Mouse (Mus musculus): ENCODE data around the gene Phlda1. TPM values are rescaled to one million over a fixed set of nuclear protein-coding genes. Genes with fewer than 3 reads are reported as not detected.

The Phlda1 gene
- polyA plus RNA-seq, 1 experiment from 2014 or later, result 27.3 TPM

DNA sequence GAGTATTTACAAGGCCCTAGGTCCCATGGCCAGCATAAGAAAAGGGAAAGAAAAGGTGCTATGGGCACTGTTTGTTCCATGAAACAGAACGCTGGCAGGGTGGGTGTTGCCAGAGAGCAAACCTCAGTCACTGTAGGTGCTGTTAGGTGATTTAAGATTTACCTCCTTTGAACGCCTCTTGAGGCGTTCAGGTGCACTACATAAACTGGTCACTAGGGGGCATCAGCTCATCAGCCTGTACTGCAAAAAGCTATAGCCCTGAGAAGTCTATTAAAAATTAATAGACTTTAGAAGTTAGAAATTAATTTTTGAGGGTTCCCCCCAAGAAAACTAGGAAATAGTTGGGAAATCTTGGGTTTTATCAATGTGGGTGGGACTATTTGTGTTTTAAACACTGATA lies 3.0 kb upstream of the Phlda1 start:
- 0 out of 2 replicates have a peak overlapping the region, but pooled peaks have one; percentile 7 for H3K9ac ChIP-seq (replicated peaks; ENCODE audit: low read length)
- no peaks in the 10 kb centered on the region for H3K27me3 ChIP-seq (ENCODE audit: insufficient read depth, low read length)
- no peak overlapping the region for H3K27ac ChIP-seq (ENCODE audit: low read length)
- H3K9me3 ChIP-seq (ENCODE audit: low read length), result no peaks in the 10 kb centered on the region
- peaks cover 26% of the 10 kb centered on the region for H3K4me1 ChIP-seq (ENCODE audit: insufficient read depth, low read length)
- no peak overlapping the region for H3K4me3 ChIP-seq (ENCODE audit: low read length)
- 0% methylated on average over 3 of the region's 3 CpGs for WGBS
- H3K36me3 ChIP-seq (ENCODE audit: insufficient read depth, low read length), result peaks cover 6% of the 10 kb centered on the region
- H3K4me2 ChIP-seq (replicated peaks; ENCODE audit: low read depth, low read length), result peak overlapping the region; percentile 12; the same call in 1 of the 2 replicates
- ATAC-seq (ENCODE audit: low FRiP score, low TSS enrichment), result no peak

GRCm38 (mm10) chr10:111503716-111504115 lies 2.4 kb upstream of the Phlda1 start:
- no peak overlapping the region for H3K9ac ChIP-seq (replicated peaks; ENCODE audit: low read length)
- H3K27ac ChIP-seq (ENCODE audit: low read length), result no peak overlapping the region
- H3K4me1 ChIP-seq (ENCODE audit: insufficient read depth, low read length), result peaks cover 30% of the 10 kb centered on the region
- no peaks in the 10 kb centered on the region for H3K9me3 ChIP-seq (ENCODE audit: low read length)
- no peaks in the 10 kb centered on the region for H3K27me3 ChIP-seq (ENCODE audit: insufficient read depth, low read length)
- ATAC-seq (ENCODE audit: low FRiP score, low TSS enrichment), result no peak
- peak overlapping the region; percentile 13; the same call in 1 of the 2 replicates for H3K4me2 ChIP-seq (replicated peaks; ENCODE audit: low read depth, low read length)
- WGBS, result 9% methylated on average over 10 of the region's 10 CpGs
- no peaks in the 10 kb centered on the region for H3K36me3 ChIP-seq (ENCODE audit: insufficient read depth, low read length)
- H3K4me3 ChIP-seq (ENCODE audit: low read length), result no peak overlapping the region

- 36% methylated on average over 1 of the region's 1 CpGs for WGBS
Measured at GRCm38 (mm10) chr10:111504606-111505005, 1.5 kb upstream of the Phlda1 start.

GRCm38 (mm10) chr10:111505406-111505805 lies 680 bp upstream of the Phlda1 start:
- ATAC-seq (ENCODE audit: low FRiP score, low TSS enrichment), result no peak
- peak overlapping the region; percentile 52 for H3K27ac ChIP-seq (ENCODE audit: low read length)
- H3K4me1 ChIP-seq (ENCODE audit: insufficient read depth, low read length), result peaks cover 47% of the 10 kb centered on the region
- no peaks in the 10 kb centered on the region for H3K27me3 ChIP-seq (ENCODE audit: insufficient read depth, low read length)
- H3K9me3 ChIP-seq (ENCODE audit: low read length), result no peaks in the 10 kb centered on the region
- H3K36me3 ChIP-seq (ENCODE audit: insufficient read depth, low read length), result no peaks in the 10 kb centered on the region
- H3K9ac ChIP-seq (replicated peaks; ENCODE audit: low read length), result peak overlapping the region; percentile 65
- peak overlapping the region; percentile 85; the same call in 1 of the 2 replicates for H3K4me3 ChIP-seq (ENCODE audit: low read length)
- 43% methylated on average over 7 of the region's 7 CpGs for WGBS
- peak overlapping the region; percentile 72 for H3K4me2 ChIP-seq (replicated peaks; ENCODE audit: low read depth, low read length)

More at GRCm38 (mm10) chr10:111504606-111505005, 1.5 kb upstream of the Phlda1 start:
- Histone ChIP-seq H3K27ac (ENCODE audit: low read length) (no peak overlapping the region), H3K27me3 (ENCODE audit: insufficient read depth, low read length) (no peaks in the 10 kb centered on the region), H3K9me3 (ENCODE audit: low read length) (no peaks in the 10 kb centered on the region), H3K36me3 (ENCODE audit: insufficient read depth, low read length) (no peaks in the 10 kb centered on the region), H3K4me1 (ENCODE audit: insufficient read depth, low read length) (peaks cover 39% of the 10 kb centered on the region), H3K4me3 (ENCODE audit: low read length) (no peak overlapping the region), H3K9ac (replicated peaks; ENCODE audit: low read length) (no peak overlapping the region), H3K4me2 (replicated peaks; ENCODE audit: low read depth, low read length) (no peak overlapping the region)
- ATAC-seq (ENCODE audit: low FRiP score, low TSS enrichment), result no peak

GRCm38 (mm10) chr10:111506926-111507459 lies 907 bp downstream of the Phlda1 start:
- peak; percentile 17 for ATAC-seq (ENCODE audit: low FRiP score, low TSS enrichment)
- Histone ChIP-seq H3K27ac (ENCODE audit: low read length) (peak overlapping the region; percentile 95), H3K36me3 (ENCODE audit: insufficient read depth, low read length) (no peaks in the 10 kb centered on the region), H3K4me2 (replicated peaks; ENCODE audit: low read depth, low read length) (peak overlapping the region; percentile 72), H3K9ac (replicated peaks; ENCODE audit: low read length) (peak overlapping the region; percentile 90), H3K9me3 (ENCODE audit: low read length) (no peaks in the 10 kb centered on the region), H3K27me3 (ENCODE audit: insufficient read depth, low read length) (no peaks in the 10 kb centered on the region), H3K4me3 (ENCODE audit: low read length) (peak overlapping the region; percentile 85), H3K4me1 (ENCODE audit: insufficient read depth, low read length) (peaks cover 58% of the 10 kb centered on the region)
- under 1% methylated on average over 22 of the region's 23 CpGs for WGBS

DNA sequence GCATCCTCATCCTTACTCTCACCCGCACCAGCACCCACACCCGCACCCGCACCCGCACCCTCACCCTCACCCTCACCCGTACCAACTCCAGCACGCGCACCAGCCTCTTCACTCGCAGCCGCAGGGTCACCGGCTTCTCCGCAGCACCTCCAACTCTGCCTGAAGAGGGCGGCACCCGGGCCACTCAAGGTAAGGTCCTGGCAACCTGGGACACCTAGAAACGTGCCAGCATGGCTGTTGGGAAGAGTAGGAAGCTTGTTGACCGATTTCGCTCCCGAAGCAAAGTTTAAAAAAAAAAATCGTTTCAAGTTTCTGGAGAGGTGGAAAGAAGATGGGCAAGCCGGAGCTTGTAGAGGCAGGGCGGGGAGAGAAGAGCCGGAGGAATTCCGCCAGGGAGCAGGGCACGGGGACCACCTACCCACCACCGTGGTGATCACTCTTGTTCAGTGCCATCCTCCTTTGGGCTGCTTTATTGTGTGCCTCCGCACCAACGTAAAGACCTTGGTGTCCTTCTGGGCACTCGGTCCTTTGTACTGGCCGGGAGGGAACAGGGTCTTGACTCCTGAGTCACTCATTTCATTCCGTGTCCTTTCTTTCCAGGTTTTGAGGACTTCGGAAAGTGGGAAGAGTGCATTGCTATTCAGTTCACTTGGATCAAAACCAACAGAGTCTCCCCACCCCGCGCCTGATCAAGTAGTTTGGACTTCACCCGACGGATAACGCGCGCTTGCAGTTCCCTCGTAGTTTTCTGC lies 1.6 kb downstream of the Phlda1 start:
- H3K4me3 ChIP-seq (ENCODE audit: low read length), result peak overlapping the region; percentile 85
- H3K36me3 ChIP-seq (ENCODE audit: insufficient read depth, low read length), result no peaks in the 10 kb centered on the region
- peaks cover 56% of the 10 kb centered on the region for H3K4me1 ChIP-seq (ENCODE audit: insufficient read depth, low read length)
- H3K9ac ChIP-seq (replicated peaks; ENCODE audit: low read length), result peak overlapping the region; percentile 90
- H3K27me3 ChIP-seq (ENCODE audit: insufficient read depth, low read length), result no peaks in the 10 kb centered on the region
- H3K27ac ChIP-seq (ENCODE audit: low read length), result peak overlapping the region; percentile 95
- under 1% methylated on average over 34 of the region's 38 CpGs for whole genome bisulfite sequencing
- peak; percentile 24 for ATAC-seq (ENCODE audit: low FRiP score, low TSS enrichment)
- H3K9me3 ChIP-seq (ENCODE audit: low read length), result no peaks in the 10 kb centered on the region
- H3K4me2 ChIP-seq (replicated peaks; ENCODE audit: low read depth, low read length), result peak overlapping the region; percentile 72

DNA sequence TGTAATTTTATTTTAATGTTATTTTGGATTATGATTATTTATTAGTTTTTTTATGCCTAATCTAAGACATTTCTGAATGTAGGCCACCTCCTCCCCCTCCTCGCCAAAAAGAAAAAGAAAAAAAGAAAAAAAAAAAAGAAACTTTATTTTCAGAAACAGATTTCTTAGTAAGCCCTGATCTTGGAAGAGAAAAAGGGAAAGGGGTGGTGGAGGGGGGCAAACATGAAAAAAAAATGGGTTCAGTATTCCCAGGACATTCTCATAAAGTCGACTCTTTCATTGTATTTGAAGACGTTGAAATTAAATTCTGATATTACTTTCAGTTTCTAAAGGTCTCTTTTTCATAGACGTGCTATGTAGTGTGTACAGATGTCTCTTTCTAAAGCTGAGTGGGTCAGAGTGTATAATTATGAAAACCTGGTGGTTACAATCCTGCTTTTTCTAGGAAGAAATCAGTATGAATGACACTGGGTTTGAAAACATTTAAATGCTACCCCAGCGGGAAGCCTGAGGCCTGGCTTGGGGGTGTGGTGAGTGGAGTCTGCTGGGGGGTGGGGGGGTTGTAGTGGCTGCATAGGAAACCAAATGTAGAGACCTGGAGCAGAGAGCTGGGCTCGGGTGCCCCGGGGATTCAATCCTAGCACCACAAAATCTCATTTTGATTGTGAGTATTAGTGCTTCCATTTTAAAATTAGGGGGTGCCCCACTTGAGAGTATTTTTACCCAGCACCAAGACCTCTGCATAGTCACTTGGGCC lies 2.4 kb downstream of the Phlda1 start:
- Histone ChIP-seq H3K9me3 (ENCODE audit: low read length) (no peaks in the 10 kb centered on the region), H3K27me3 (ENCODE audit: insufficient read depth, low read length) (no peaks in the 10 kb centered on the region), H3K36me3 (ENCODE audit: insufficient read depth, low read length) (no peaks in the 10 kb centered on the region), H3K4me3 (ENCODE audit: low read length) (peak overlapping the region; percentile 85), H3K27ac (ENCODE audit: low read length) (peak overlapping the region; percentile 9; the same call in 1 of the 2 replicates), H3K9ac (replicated peaks; ENCODE audit: low read length) (peak overlapping the region; percentile 90), H3K4me1 (ENCODE audit: insufficient read depth, low read length) (peaks cover 50% of the 10 kb centered on the region), H3K4me2 (replicated peaks; ENCODE audit: low read depth, low read length) (peak overlapping the region; percentile 72)
- ATAC-seq (ENCODE audit: low FRiP score, low TSS enrichment), result no peak
- 9% methylated on average over 7 of the region's 7 CpGs for WGBS

DNA sequence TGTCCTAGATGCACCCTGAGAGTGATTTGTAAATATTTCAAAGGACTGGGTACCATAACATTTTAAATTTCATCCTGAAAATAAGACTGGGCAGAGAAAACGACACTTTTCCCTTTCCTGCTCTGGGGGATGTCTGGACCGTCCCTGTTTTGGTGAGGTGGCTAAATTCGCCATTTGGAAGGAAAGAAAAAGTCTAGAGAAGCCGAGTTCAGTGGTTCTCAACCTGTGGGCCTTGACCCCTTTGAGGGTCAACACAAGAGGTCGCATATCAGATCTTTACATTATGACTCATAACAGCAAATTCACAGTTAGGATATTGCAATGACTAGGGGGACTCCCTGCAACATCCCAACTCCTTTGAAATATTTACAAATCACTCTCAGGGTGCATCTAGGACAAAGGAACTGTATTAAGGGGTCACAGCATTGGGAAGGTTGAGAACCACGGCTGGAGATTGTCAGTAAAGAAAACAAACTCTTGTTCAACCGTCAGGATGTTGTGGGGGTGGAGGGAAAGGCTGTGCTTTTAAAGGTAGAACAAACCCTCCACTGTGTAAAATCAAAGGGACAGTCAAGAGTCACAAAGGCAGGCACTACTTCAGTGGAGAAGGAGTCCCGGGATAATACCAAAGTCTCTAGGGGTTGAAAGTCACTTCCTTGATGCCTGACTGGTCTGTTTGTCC lies 3.2 kb downstream of the Phlda1 start:
- H3K9me3 ChIP-seq (ENCODE audit: low read length), result no peaks in the 10 kb centered on the region
- H3K27ac ChIP-seq (ENCODE audit: low read length), result peak overlapping the region; percentile 9; the same call in 1 of the 2 replicates

GRCm38 (mm10) chr10:111509981-111510380 lies 3.9 kb downstream of the Phlda1 start:
- H3K4me3 ChIP-seq (ENCODE audit: low read length), result peak overlapping the region; percentile 85; the same call in 1 of the 2 replicates
- no peak for ATAC-seq (ENCODE audit: low FRiP score, low TSS enrichment)
- H3K36me3 ChIP-seq (ENCODE audit: insufficient read depth, low read length), result no peaks in the 10 kb centered on the region
- H3K9ac ChIP-seq (replicated peaks; ENCODE audit: low read length), result no peak overlapping the region
- 64% methylated on average over 7 of the region's 7 CpGs for WGBS
- peak overlapping the region; percentile 72; the same call in 1 of the 2 replicates for H3K4me2 ChIP-seq (replicated peaks; ENCODE audit: low read depth, low read length)
- no peaks in the 10 kb centered on the region for H3K27me3 ChIP-seq (ENCODE audit: insufficient read depth, low read length)
- H3K4me1 ChIP-seq (ENCODE audit: insufficient read depth, low read length), result peaks cover 39% of the 10 kb centered on the region
- H3K27ac ChIP-seq (ENCODE audit: low read length), result no peak overlapping the region; the same call in 1 of the 2 replicates
- H3K9me3 ChIP-seq (ENCODE audit: low read length), result no peaks in the 10 kb centered on the region

More for the DNA sequence above, 3.2 kb downstream of the Phlda1 start:
- ATAC-seq (ENCODE audit: low FRiP score, low TSS enrichment), result no peak
- H3K9ac ChIP-seq (replicated peaks; ENCODE audit: low read length), result peak overlapping the region; percentile 3; the same call in 1 of the 2 replicates
- WGBS, result 20% methylated on average over 8 of the region's 8 CpGs
- no peaks in the 10 kb centered on the region for H3K36me3 ChIP-seq (ENCODE audit: insufficient read depth, low read length)
- H3K27me3 ChIP-seq (ENCODE audit: insufficient read depth, low read length), result no peaks in the 10 kb centered on the region
- H3K4me3 ChIP-seq (ENCODE audit: low read length), result peak overlapping the region; percentile 85
- H3K4me1 ChIP-seq (ENCODE audit: insufficient read depth, low read length), result peaks cover 43% of the 10 kb centered on the region
- peak overlapping the region; percentile 72 for H3K4me2 ChIP-seq (replicated peaks; ENCODE audit: low read depth, low read length)
